In genomic region chr9:111460201-111460814, GRCm38 (mm10) we compare ENCODE assay signal across 10 mouse cellular contexts. TPM values are rescaled to one million over a fixed set of nuclear protein-coding genes. Genes with fewer than 3 reads are reported as not detected.
DNase-seq lines count a peak whose midpoint lies in the region; ATAC-seq lines count a peak whose summit lies in the region.
"Had no signal": no experiment of that assay in that cellular context is flagged by ENCODE, and none has a peak within 500 bp of the region (broad histone marks: within the 10 kb centered on the region; RNA-seq: fewer than 3 reads in every experiment).

No protein-coding gene starts in this region.

- H3K27me3 ChIP-seq in embryonic facial prominence, embryonic 11.5 days (ENCODE audit: control insufficient read depth, insufficient read depth, low read length) = no peaks in the 10 kb centered on the region
- no peaks in the 10 kb centered on the region for H3K27me3 ChIP-seq in midbrain, embryonic 11.5 days (ENCODE audit: control insufficient read depth, insufficient read depth, low read length)
- H3K27me3 ChIP-seq: embryonic facial prominence, embryonic 13.5 days; liver, embryonic 15.5 days had no signal

- no peak overlapping the region for H3K4me3 ChIP-seq in embryonic facial prominence, embryonic 11.5 days (ENCODE audit: low read depth, low read length)
- no peak overlapping the region for H3K4me3 ChIP-seq in midbrain, embryonic 11.5 days (ENCODE audit: low read depth, low read length)
- H3K4me3 ChIP-seq: embryonic facial prominence, embryonic 13.5 days; liver, embryonic 15.5 days had no signal

- H3K4me1 ChIP-seq in embryonic facial prominence, embryonic 11.5 days (ENCODE audit: control insufficient read depth, insufficient read depth, low read length) = no peaks in the 10 kb centered on the region; the same call in 1 of the 2 replicates
- H3K4me1 ChIP-seq in midbrain, embryonic 11.5 days (ENCODE audit: control insufficient read depth, insufficient read depth, low read length) = peaks cover 4% of the 10 kb centered on the region; the same call in 1 of the 2 replicates

- H3K36me3 ChIP-seq in embryonic facial prominence, embryonic 11.5 days (replicated peaks; ENCODE audit: control insufficient read depth, insufficient read depth, low read depth, low read length) = no peaks in the 10 kb centered on the region
- no peaks in the 10 kb centered on the region for H3K36me3 ChIP-seq in midbrain, embryonic 11.5 days (ENCODE audit: control insufficient read depth, insufficient read depth, low read length)
- H3K36me3 ChIP-seq: embryonic facial prominence, embryonic 13.5 days; liver, embryonic 15.5 days had no signal

- no peaks in the 10 kb centered on the region for H3K9me3 ChIP-seq in embryonic facial prominence, embryonic 11.5 days (replicated peaks; ENCODE audit: control insufficient read depth, low read length)
- H3K9me3 ChIP-seq in midbrain, embryonic 11.5 days (ENCODE audit: control insufficient read depth, low read length) = no peaks in the 10 kb centered on the region
- H3K9me3 ChIP-seq: embryonic facial prominence, embryonic 13.5 days; liver, embryonic 15.5 days had no signal

- DNase-seq in MN1 (ENCODE audit: low spot score) = peak; percentile 44
- DNase-seq in embryonic facial prominence, embryonic 11.5 days (ENCODE audit: low spot score) = peak; percentile 58
- DNase-seq in kidney, adult 8-10 months = peak; percentile 74 to 81
- DNase-seq in midbrain, embryonic 11.5 days (ENCODE audit: low spot score, missing footprints) = peak; percentile 92
- DNase-seq in layer of hippocampus, adult 8-10 months (ENCODE audit: low spot score in 2 of 2) = no peak
- no peak for DNase-seq in right cerebral cortex, postnatal 25 days
- no peak for DNase-seq in thymus, postnatal 10 days (ENCODE audit: low spot score in 2 of 2)
- DNase-seq in adrenal gland, postnatal 25 days = no peak

- H3K27ac ChIP-seq in embryonic facial prominence, embryonic 11.5 days (replicated peaks; ENCODE audit: low read depth, low read length) = no peak overlapping the region
- no peak overlapping the region for H3K27ac ChIP-seq in midbrain, embryonic 11.5 days (ENCODE audit: low read depth, low read length)
- H3K27ac ChIP-seq: embryonic facial prominence, embryonic 13.5 days; liver, embryonic 15.5 days had no signal

- H3K4me2 ChIP-seq in embryonic facial prominence, embryonic 11.5 days (ENCODE audit: low read depth, low read length) = no peak overlapping the region
- H3K4me2 ChIP-seq in midbrain, embryonic 11.5 days = no peak overlapping the region
- H3K4me2 ChIP-seq: embryonic facial prominence, embryonic 13.5 days; liver, embryonic 15.5 days had no signal

- ATAC-seq in embryonic facial prominence, embryonic 11.5 days (replicated peaks; ENCODE audit: insufficient number of reproducible peaks, low FRiP score, low TSS enrichment, low read depth) = peak; percentile 90
- peak; percentile 95 for ATAC-seq in midbrain, embryonic 11.5 days (ENCODE audit: low FRiP score)

- whole genome bisulfite sequencing in embryonic facial prominence, embryonic 11.5 days = 18% methylated on average over 6 of the region's 6 CpGs
- 16% methylated on average over 6 of the region's 6 CpGs for WGBS in midbrain, embryonic 11.5 days

- no peak overlapping the region for H3K9ac ChIP-seq in embryonic facial prominence, embryonic 11.5 days (replicated peaks; ENCODE audit: low read length)
- no peak overlapping the region for H3K9ac ChIP-seq in midbrain, embryonic 11.5 days (ENCODE audit: low read length)
- H3K9ac ChIP-seq: embryonic facial prominence, embryonic 13.5 days; liver, embryonic 15.5 days had no signal

RNA-seq across cellular contexts. Expression of gene Dclk3, which starts 21.4 kb away (rescaled TPM):
- polyA plus RNA-seq in embryonic facial prominence, embryonic 11.5 days (2014; fragmentation: Nextera tagmentation; extraction: Ambion mirVana) = 0.58 and 1.1 TPM in 2 replicates
- 0.18 and 0.28 TPM in 2 replicates for polyA plus RNA-seq in midbrain, embryonic 11.5 days (2014; fragmentation: Nextera tagmentation; extraction: Ambion mirVana)
- total RNA-seq in layer of hippocampus, adult 8-10 months (2022) = 10 to 100 TPM; 13.6 to 17.0 (median 14.9) TPM
- total RNA-seq in adrenal gland, postnatal 25 days (2021) = 1.4 and 1.7 TPM in 2 replicates
- polyA plus RNA-seq: liver, embryonic 15.5 days had no signal

Comparison
In these comparisons a context has a peak if more than half of its experiments do, and no peak if none do; other contexts are left out.
1. DNase-seq: peak in MN1 (single experiment), embryonic facial prominence, embryonic 11.5 days (single experiment), kidney, adult 8-10 months (2 of 2) and midbrain, embryonic 11.5 days (single experiment); none in layer of hippocampus, adult 8-10 months (0 of 2), right cerebral cortex, postnatal 25 days (single experiment), thymus, postnatal 10 days (0 of 2) and adrenal gland, postnatal 25 days (single experiment).